ENCODE assay signal across 15 mouse cellular contexts in genomic region chr9:120958560-120958959, GRCm38 (mm10). TPM values are rescaled to one million over a fixed set of nuclear protein-coding genes. Genes with fewer than 3 reads are reported as not detected.
A peak's percentile ranks its signal among the peaks of the same experiment; 100 is the strongest.
DNase-seq lines count a peak whose midpoint lies in the region; ATAC-seq and TF ChIP-seq lines count a peak whose summit lies in the region.
"Had no signal": no experiment of that assay in that cellular context is flagged by ENCODE, and none has a peak within 500 bp of the region (broad histone marks: within the 10 kb centered on the region; RNA-seq: fewer than 3 reads in every experiment).

No protein-coding gene starts in this region.

- no peaks in the 10 kb centered on the region; the same call in 1 of the 2 replicates for H3K4me1 ChIP-seq in forebrain, embryonic 14.5 days (ENCODE audit: control insufficient read depth, insufficient read depth, low read length)
- no peaks in the 10 kb centered on the region for H3K4me1 ChIP-seq in forebrain, postnatal 0 days (ENCODE audit: insufficient read depth)
- H3K4me1 ChIP-seq in intestine, postnatal 0 days (replicated peaks; ENCODE audit: control insufficient read depth, insufficient read depth, low read length), result no peaks in the 10 kb centered on the region
- 0 out of 2 replicates have a peak, but pooled peaks cover 9% of the 10 kb centered on the region for H3K4me1 ChIP-seq in intestine, embryonic 15.5 days (replicated peaks)
- peaks cover 23% of the 10 kb centered on the region for H3K4me1 ChIP-seq in neural tube, embryonic 15.5 days

- H3K9me3 ChIP-seq in forebrain, embryonic 14.5 days (replicated peaks; ENCODE audit: control insufficient read depth, low read length), result no peaks in the 10 kb centered on the region
- H3K9me3 ChIP-seq in forebrain, postnatal 0 days (ENCODE audit: low read length), result no peaks in the 10 kb centered on the region
- H3K9me3 ChIP-seq in intestine, postnatal 0 days (ENCODE audit: control insufficient read depth), result no peaks in the 10 kb centered on the region
- no peaks in the 10 kb centered on the region for H3K9me3 ChIP-seq in intestine, embryonic 15.5 days
- H3K9me3 ChIP-seq in neural tube, embryonic 15.5 days (replicated peaks), result no peaks in the 10 kb centered on the region
- H3K9me3 ChIP-seq: limb, embryonic 12.5 days; neural tube, embryonic 13.5 days had no signal

- 0 out of 2 replicates have a peak overlapping the region, but pooled peaks have one; percentile 39 for H3K27ac ChIP-seq in forebrain, embryonic 14.5 days (ENCODE audit: low read depth, low read length)
- no peak overlapping the region for H3K27ac ChIP-seq in forebrain, postnatal 0 days (ENCODE audit: low read depth, low read length)
- H3K27ac ChIP-seq in intestine, postnatal 0 days (ENCODE audit: low read depth, low read length), result 0 out of 2 replicates have a peak overlapping the region, but pooled peaks have one; percentile 28
- no peak overlapping the region for H3K27ac ChIP-seq in intestine, embryonic 15.5 days
- H3K27ac ChIP-seq in neural tube, embryonic 15.5 days (replicated peaks), result 0 out of 2 replicates have a peak overlapping the region, but pooled peaks have one; percentile 23
- H3K27ac ChIP-seq: limb, embryonic 12.5 days; neural tube, embryonic 13.5 days had no signal

- no peak overlapping the region for H3K4me3 ChIP-seq in forebrain, embryonic 14.5 days (ENCODE audit: low read depth, low read length)
- H3K4me3 ChIP-seq in forebrain, postnatal 0 days (ENCODE audit: low read depth, low read length), result no peak overlapping the region
- H3K4me3 ChIP-seq in intestine, postnatal 0 days (ENCODE audit: low read depth, low read length), result no peak overlapping the region
- H3K4me3 ChIP-seq in intestine, embryonic 15.5 days (replicated peaks), result no peak overlapping the region
- H3K4me3 ChIP-seq in neural tube, embryonic 15.5 days (replicated peaks), result no peak overlapping the region
- H3K4me3 ChIP-seq: limb, embryonic 12.5 days; neural tube, embryonic 13.5 days had no signal

- 64% methylated on average over 6 of the region's 6 CpGs for WGBS in forebrain, embryonic 14.5 days
- 52% methylated on average over 6 of the region's 6 CpGs for WGBS in forebrain, postnatal 0 days
- 69% methylated on average over 6 of the region's 6 CpGs for WGBS in intestine, postnatal 0 days
- WGBS in intestine, embryonic 15.5 days, result 76% methylated on average over 6 of the region's 6 CpGs
- WGBS in neural tube, embryonic 15.5 days, result 73% methylated on average over 6 of the region's 6 CpGs

- no peak overlapping the region for H3K9ac ChIP-seq in forebrain, embryonic 14.5 days (ENCODE audit: low read length)
- H3K9ac ChIP-seq in forebrain, postnatal 0 days, result no peak overlapping the region
- H3K9ac ChIP-seq in intestine, postnatal 0 days (ENCODE audit: low read depth, low read length), result no peak overlapping the region
- H3K9ac ChIP-seq in intestine, embryonic 15.5 days, result no peak overlapping the region
- no peak overlapping the region for H3K9ac ChIP-seq in neural tube, embryonic 15.5 days (replicated peaks)
- H3K9ac ChIP-seq: limb, embryonic 12.5 days; neural tube, embryonic 13.5 days had no signal

- no peak for TF ChIP-seq CTCF in forebrain, postnatal 0 days (IDR thresholded peaks at IDR 0.05; ENCODE audit: low read depth)
- TF ChIP-seq CTCF in intestine, postnatal 0 days (IDR thresholded peaks at IDR 0.05; ENCODE audit: low read depth), result no peak

- H3K4me2 ChIP-seq in forebrain, embryonic 14.5 days (ENCODE audit: low read length), result no peak overlapping the region
- no peak overlapping the region for H3K4me2 ChIP-seq in forebrain, postnatal 0 days (ENCODE audit: low read depth)
- H3K4me2 ChIP-seq in intestine, postnatal 0 days (replicated peaks; ENCODE audit: low read depth), result no peak overlapping the region
- no peak overlapping the region for H3K4me2 ChIP-seq in intestine, embryonic 15.5 days (replicated peaks)
- no peak overlapping the region for H3K4me2 ChIP-seq in neural tube, embryonic 15.5 days
- H3K4me2 ChIP-seq: limb, embryonic 12.5 days; neural tube, embryonic 13.5 days had no signal

- ATAC-seq in forebrain, embryonic 14.5 days, result peak; percentile 16; the same call in 1 of the 2 replicates
- ATAC-seq in forebrain, postnatal 0 days, result no peak
- no peak for ATAC-seq in intestine, postnatal 0 days
- no peak for ATAC-seq in intestine, embryonic 15.5 days
- no peak for ATAC-seq in neural tube, embryonic 15.5 days (ENCODE audit: low FRiP score)
- ATAC-seq: activated CD4-positive, CD25-positive, alpha-beta regulatory T cell, adult 4 months; hindbrain, embryonic 16.5 days had no signal

- H3K27me3 ChIP-seq in forebrain, embryonic 14.5 days (replicated peaks; ENCODE audit: control insufficient read depth, insufficient read depth, low read length), result no peaks in the 10 kb centered on the region
- H3K27me3 ChIP-seq in forebrain, postnatal 0 days (ENCODE audit: insufficient read depth, low read length), result no peaks in the 10 kb centered on the region
- H3K27me3 ChIP-seq in intestine, postnatal 0 days (replicated peaks; ENCODE audit: control insufficient read depth, insufficient read depth, low read length), result no peaks in the 10 kb centered on the region
- H3K27me3 ChIP-seq in intestine, embryonic 15.5 days (replicated peaks), result no peaks in the 10 kb centered on the region
- H3K27me3 ChIP-seq in neural tube, embryonic 15.5 days (replicated peaks), result no peaks in the 10 kb centered on the region
- H3K27me3 ChIP-seq: limb, embryonic 12.5 days; neural tube, embryonic 13.5 days had no signal

- H3K36me3 ChIP-seq in forebrain, embryonic 14.5 days (ENCODE audit: control insufficient read depth, insufficient read depth, low read length), result peaks cover 100% of the 10 kb centered on the region
- H3K36me3 ChIP-seq in forebrain, postnatal 0 days (ENCODE audit: insufficient read depth), result peaks cover 92% of the 10 kb centered on the region
- peaks cover 92% of the 10 kb centered on the region for H3K36me3 ChIP-seq in intestine, postnatal 0 days (ENCODE audit: control insufficient read depth, insufficient read depth)
- peaks cover 80% of the 10 kb centered on the region for H3K36me3 ChIP-seq in intestine, embryonic 15.5 days
- peaks cover 83% of the 10 kb centered on the region for H3K36me3 ChIP-seq in neural tube, embryonic 15.5 days

- DNase-seq in forebrain, embryonic 14.5 days (ENCODE audit: low spot score), result peak; percentile 33
- no peak for DNase-seq in forebrain, postnatal 0 days
- no peak for DNase-seq in neural tube, embryonic 10.5 days (ENCODE audit: extremely low spot score, low spot score)
- no peak for DNase-seq in gastrocnemius, postnatal 10 days
- DNase-seq: midbrain, embryonic 14.5 days; retina, postnatal 1 day; spleen, adult 18-20 months; thymus, postnatal 14 days had no signal

RNA-seq across cellular contexts. Expression of gene Ctnnb1, which starts 29.5 kb away (rescaled TPM):
- 788 and 853 TPM in 2 replicates for polyA plus RNA-seq in forebrain, embryonic 14.5 days (2014; fragmentation: Nextera tagmentation; extraction: Ambion mirVana)
- total RNA-seq in forebrain, postnatal 0 days (2014; rRNA removed), result 839 and 1,100 TPM in 2 replicates
- polyA plus RNA-seq in forebrain, postnatal 0 days (2015; fragmentation: Nextera tagmentation; extraction: Ambion mirVana), result 368 and 388 TPM in 2 replicates
- 363 and 364 TPM in 2 replicates for polyA plus RNA-seq in intestine, postnatal 0 days (2015; fragmentation: Nextera tagmentation; extraction: Ambion mirVana)
- 474 and 475 TPM in 2 replicates for polyA plus RNA-seq in intestine, embryonic 15.5 days (2015; fragmentation: Nextera tagmentation; extraction: Ambion mirVana)
- polyA plus RNA-seq in neural tube, embryonic 15.5 days (2015; fragmentation: Nextera tagmentation; extraction: Ambion mirVana), result 288 and 326 TPM in 2 replicates
- 100 to 1,000 TPM; 306 TPM for total RNA-seq in gastrocnemius, postnatal 10 days (2021)

Comparison
In these comparisons a context has a peak if more than half of its experiments do, and no peak if none do; other contexts are left out.
1. H3K27ac ChIP-seq: peak in forebrain, embryonic 14.5 days (single experiment), intestine, postnatal 0 days (single experiment) and neural tube, embryonic 15.5 days (single experiment); none in forebrain, postnatal 0 days (single experiment) and intestine, embryonic 15.5 days (single experiment).